Mouse (Mus musculus) left cerebral cortex, adult 18-20 months (tissue): ENCODE data around the gene Disp1. TPM values are rescaled to one million over a fixed set of nuclear protein-coding genes. Genes with fewer than 3 reads are reported as not detected.
A peak's percentile ranks its signal among the peaks of the same experiment; 100 is the strongest.

Source experiments
- DNase-seq, 2 experiments: peaks; one replicate each; pipeline ENCODE4 v3.0.0; 2021 to 2022; ENCODE audit warnings: low spot score in 2 of 2, mixed read lengths in 1 of 2
- total RNA-seq, 2 experiments: library from RNA; stranded (reverse); gene quantifications; 2 replicates each; pipeline ENCODE4 v1.2.3; 2021

Gene Disp1
- total RNA-seq, 2 experiments from 2014 or later = 5.7 to 6.6 TPM

GRCm38 (mm10) chr1:183134427-183134826 lies 86.9 kb downstream of the Disp1 start:
- DNase-seq = peak in 1 of 2 experiments; percentile 43

GRCm38 (mm10) chr1:183133440-183133839 lies 87.9 kb downstream of the Disp1 start:
- DNase-seq = no peak

GRCm38 (mm10) chr1:183127246-183127645 lies 94.1 kb downstream of the Disp1 start:
- no peak for DNase-seq

GRCm38 (mm10) chr1:183123725-183124124 lies 97.6 kb downstream of the Disp1 start:
- no peak for DNase-seq

- DNase-seq = no peak
Observed at GRCm38 (mm10) chr1:183120341-183120923, 100.9 kb downstream of the Disp1 start.

GRCm38 (mm10) chr1:183117827-183118825 lies 103.2 kb downstream of the Disp1 start:
- DNase-seq = no peak

- DNase-seq = no peak
Observed at GRCm38 (mm10) chr1:183116946-183117826, 104.1 kb downstream of the Disp1 start.

- no peak for DNase-seq
Observed at GRCm38 (mm10) chr1:183116441-183116840, 104.9 kb downstream of the Disp1 start.

- DNase-seq = no peak
Observed at GRCm38 (mm10) chr1:183115076-183115475, 106.2 kb downstream of the Disp1 start.

- no peak for DNase-seq
Observed at GRCm38 (mm10) chr1:183114554-183114953, 106.8 kb downstream of the Disp1 start.

- no peak for DNase-seq
Observed at GRCm38 (mm10) chr1:183113546-183113945, 107.8 kb downstream of the Disp1 start.

GRCm38 (mm10) chr1:183107476-183107875 lies 113.8 kb downstream of the Disp1 start:
- DNase-seq = no peak

- DNase-seq = no peak
Observed at GRCm38 (mm10) chr1:183104696-183105095, 116.6 kb downstream of the Disp1 start.

GRCm38 (mm10) chr1:183102775-183103174 lies 118.5 kb downstream of the Disp1 start:
- no peak for DNase-seq

GRCm38 (mm10) chr1:183102153-183102552 lies 119.2 kb downstream of the Disp1 start:
- DNase-seq = no peak

- no peak for DNase-seq
Observed at GRCm38 (mm10) chr1:183101371-183101770, 120.0 kb downstream of the Disp1 start.

GRCm38 (mm10) chr1:183100245-183100644 lies 121.1 kb downstream of the Disp1 start:
- no peak for DNase-seq

GRCm38 (mm10) chr1:183099686-183100085 lies 121.6 kb downstream of the Disp1 start:
- DNase-seq = no peak

- no peak for DNase-seq
Observed at GRCm38 (mm10) chr1:183097606-183098005, 123.7 kb downstream of the Disp1 start.

GRCm38 (mm10) chr1:183095454-183096088 lies 125.8 kb downstream of the Disp1 start:
- no peak for DNase-seq

- no peak for DNase-seq
Observed at GRCm38 (mm10) chr1:183092296-183092695, 129.0 kb downstream of the Disp1 start.
